Mouse (Mus musculus) CH12.LX (cell line): ENCODE data around the gene Ccdc3. TPM values are rescaled to one million over a fixed set of nuclear protein-coding genes. Genes with fewer than 3 reads are reported as not detected.

Source experiments
- DNase-seq: peaks from one replicate; pipeline ENCODE4 v3.0.0-alpha.2; 2013; ENCODE audit errors: extremely low read depth
- H3K27ac ChIP-seq: 2 replicates; pipeline ENCODE4 v1.5.1; 2012; ENCODE audit warnings: low read depth, mild to moderate bottlenecking, control low read depth, moderate library complexity; ENCODE audit not compliant: insufficient read depth
- H3K27me3 ChIP-seq: replicated peaks from 2 replicates; pipeline ENCODE3; 2012; ENCODE audit warnings: inconsistent platforms
- H3K36me3 ChIP-seq, 2 experiments: replicated peaks in 1 of 2; 2 replicates each; pipeline versions ENCODE3 to v1.6.1; 2012; ENCODE audit warnings: inconsistent platforms in 1 of 2, low read length in 1 of 2, mild to moderate bottlenecking in 1 of 2, mixed read lengths in 1 of 2, moderate library complexity in 1 of 2; ENCODE audit not compliant: control insufficient read depth in 1 of 2, insufficient read depth in 1 of 2
- H3K4me1 ChIP-seq, 2 experiments: 2 replicates each; pipeline ENCODE4 v1.6.1; 2012; ENCODE audit warnings: inconsistent platforms in 1 of 2, moderate library complexity in 1 of 2; ENCODE audit not compliant: insufficient read depth in 2 of 2, control insufficient read depth in 1 of 2
- H3K4me2 ChIP-seq: 2 replicates; pipeline ENCODE4 v1.6.1; 2012; ENCODE audit warnings: low read depth, mild to moderate bottlenecking, control low read depth; ENCODE audit not compliant: poor library complexity, insufficient read depth, severe bottlenecking
- H3K4me3 ChIP-seq, 3 experiments: fragments of 150-350 bp in 1 of 3; sonication (generic) in 1 of 3; replicated peaks in 1 of 3; 2 replicates each; pipeline versions ENCODE3 to v1.5.1; 2011 to 2012; ENCODE audit warnings: low read depth in 2 of 3, low read length in 2 of 3, mild to moderate bottlenecking in 2 of 3, moderate library complexity in 2 of 3, control low read depth in 1 of 3, improper control_type of control experiment in 1 of 3, inconsistent platforms in 1 of 3, mixed read lengths in 1 of 3; ENCODE audit not compliant: poor library complexity in 1 of 3
- H3K79me2 ChIP-seq: replicated peaks from 2 replicates; pipeline ENCODE4 v1.6.1; 2012; ENCODE audit warnings: mild to moderate bottlenecking, moderate library complexity; ENCODE audit not compliant: control insufficient read depth, poor library complexity, insufficient read depth, severe bottlenecking; ENCODE audit errors: extremely low read depth
- H3K9ac ChIP-seq: 2 replicates; pipeline ENCODE4 v1.6.1; 2012; ENCODE audit warnings: low read depth, mild to moderate bottlenecking, control low read depth, moderate library complexity; ENCODE audit not compliant: insufficient read depth
- H3K9me3 ChIP-seq: replicated peaks from 2 replicates; pipeline ENCODE3; 2012; ENCODE audit warnings: low read length, inconsistent platforms, mixed read lengths
- BHLHE40 ChIP-seq: IDR thresholded peaks from 2 replicates; pipeline ENCODE4 v1.6.1; 2011; ENCODE audit warnings: mild to moderate bottlenecking, low read depth, low read length, improper control_type of control experiment
- CHD1 ChIP-seq: IDR thresholded peaks from 2 replicates; pipeline ENCODE4 v1.6.1; 2012; ENCODE audit warnings: low read depth, low read length, improper control_type of control experiment, inconsistent platforms
- CHD2 ChIP-seq: IDR thresholded peaks from 2 replicates; pipeline ENCODE4 v1.6.1; 2011; ENCODE audit warnings: low read length, improper control_type of control experiment
- CTCF ChIP-seq, 2 experiments: IDR thresholded peaks in 1 of 2; conservative IDR thresholded peaks in 1 of 2; 2 replicates each; pipeline ENCODE4 v1.5.1; 2011 to 2012; ENCODE audit warnings: low read depth in 2 of 2, low read length in 2 of 2, improper control_type of control experiment in 1 of 2, inconsistent platforms in 1 of 2, mild to moderate bottlenecking in 1 of 2, moderate library complexity in 1 of 2
- ELF1 ChIP-seq: IDR thresholded peaks from 2 replicates; pipeline ENCODE4 v1.6.1; 2014; ENCODE audit warnings: low read depth, mild to moderate bottlenecking, inconsistent platforms, low read length, improper control_type of control experiment
- EP300 ChIP-seq: IDR thresholded peaks from 2 replicates; pipeline ENCODE4 v1.6.1; 2011; ENCODE audit warnings: low read length, improper control_type of control experiment
- HCFC1 ChIP-seq: IDR thresholded peaks from 2 replicates; pipeline ENCODE4 v1.6.1; 2012; ENCODE audit warnings: low read depth, mild to moderate bottlenecking, inconsistent platforms, low read length, improper control_type of control experiment
- IRF4 ChIP-seq: IDR thresholded peaks from 2 replicates; pipeline ENCODE4 v1.6.1; 2014; ENCODE audit warnings: low read depth, mild to moderate bottlenecking, inconsistent platforms, low read length, improper control_type of control experiment
- JUN ChIP-seq: IDR thresholded peaks from 2 replicates; pipeline ENCODE4 v1.6.1; 2011; ENCODE audit warnings: low read depth, mild to moderate bottlenecking, low read length, improper control_type of control experiment, moderate library complexity; ENCODE audit not compliant: insufficient read depth
- KAT2A ChIP-seq: IDR thresholded peaks from 2 replicates; pipeline ENCODE4 v1.6.1; 2012; ENCODE audit warnings: low read length, improper control_type of control experiment, inconsistent platforms; ENCODE audit not compliant: insufficient replicate concordance
- MAX ChIP-seq: IDR thresholded peaks from 2 replicates; pipeline ENCODE4 v1.6.1; 2011; ENCODE audit warnings: low read length, improper control_type of control experiment
- MAZ ChIP-seq: IDR thresholded peaks from 2 replicates; pipeline ENCODE4 v1.6.1; 2012; ENCODE audit warnings: low read depth, mild to moderate bottlenecking, inconsistent platforms, low read length, improper control_type of control experiment, moderate library complexity
- MXI1 ChIP-seq: IDR thresholded peaks from 2 replicates; pipeline ENCODE4 v1.6.1; 2011; ENCODE audit warnings: mild to moderate bottlenecking, low read depth, low read length, improper control_type of control experiment
- MYC ChIP-seq: IDR thresholded peaks from 2 replicates; pipeline ENCODE4 v1.6.1; 2011; ENCODE audit warnings: low read depth, mild to moderate bottlenecking, improper control_type of control experiment, low read length
- NRF1 ChIP-seq: IDR thresholded peaks from 2 replicates; pipeline ENCODE4 v1.6.1; 2014; ENCODE audit warnings: low read depth, mild to moderate bottlenecking, inconsistent platforms, low read length, improper control_type of control experiment, moderate library complexity
- POLR2A ChIP-seq: IDR thresholded peaks from 2 replicates; pipeline ENCODE4 v1.6.1; 2011; ENCODE audit warnings: low read depth, mild to moderate bottlenecking, improper control_type of control experiment, low read length
- POLR2AphosphoS2 ChIP-seq: IDR thresholded peaks from 2 replicates; pipeline ENCODE4 v1.6.1; 2011; ENCODE audit warnings: low read depth, low read length, improper control_type of control experiment
- RAD21 ChIP-seq: IDR thresholded peaks from 2 replicates; pipeline ENCODE4 v1.6.1; 2011; ENCODE audit warnings: low read depth, mild to moderate bottlenecking, low read length, improper control_type of control experiment, moderate library complexity
- RCOR1 ChIP-seq: conservative IDR thresholded peaks from 2 replicates; pipeline ENCODE4 v1.6.1; 2012; ENCODE audit warnings: low read depth, mild to moderate bottlenecking, inconsistent platforms, low read length, improper control_type of control experiment
- TBP ChIP-seq: conservative IDR thresholded peaks from 2 replicates; pipeline ENCODE4 v1.6.1; 2011; ENCODE audit warnings: low read depth, low read length, improper control_type of control experiment
- TCF12 ChIP-seq: IDR thresholded peaks from 2 replicates; pipeline ENCODE4 v1.6.1; 2014; ENCODE audit warnings: low read depth, mild to moderate bottlenecking, inconsistent platforms, low read length, improper control_type of control experiment
- UBTF ChIP-seq: IDR thresholded peaks from 2 replicates; pipeline ENCODE4 v1.6.1; 2012; ENCODE audit warnings: low read depth, mild to moderate bottlenecking, inconsistent platforms, low read length, improper control_type of control experiment, moderate library complexity
- USF1 ChIP-seq: IDR thresholded peaks from 2 replicates; pipeline ENCODE4 v1.6.1; 2014; ENCODE audit warnings: low read depth, mild to moderate bottlenecking, inconsistent platforms, low read length, improper control_type of control experiment
- USF2 ChIP-seq: conservative IDR thresholded peaks from 2 replicates; pipeline ENCODE4 v1.6.1; 2011; ENCODE audit warnings: low read depth, low read length, improper control_type of control experiment
- ZKSCAN1 ChIP-seq: IDR thresholded peaks from 2 replicates; pipeline ENCODE4 v1.6.1; 2012; ENCODE audit warnings: low read depth, inconsistent platforms, low read length, improper control_type of control experiment, borderline replicate concordance
- dilution Hi-C: fragments of 300-500 bp; cut with MboI; formaldehyde crosslinking; loops from 2 replicates; pipeline ENCODE4 v1.14.3; 2020; ENCODE audit warnings: low sequenced_read_pairs; ENCODE audit not compliant: extremely low pct_unique_long_range_greater_than_20kb, extremely low pct_ligation_motif_present
- in situ Hi-C: fragments of 300-500 bp; cut with MboI; formaldehyde crosslinking; loops from 3 replicates; pipeline ENCODE4 v1.14.3; 2019; ENCODE audit warnings: low sequenced_read_pairs, low pct_ligation_motif_present, low pct_unique_long_range_greater_than_20kb, mixed read lengths
- polyA plus RNA-seq: library from polyadenylated mRNA; unstranded; fragments of >175 nt; gene quantifications from 2 replicates; pipeline ENCODE4 v1.2.1, GENCODE M21; 2012; ENCODE audit warnings: low read depth; ENCODE audit not compliant: insufficient read length
- total RNA-seq, 2 experiments: library from RNA; depleted of rRNA; stranded (reverse); fragments of 300-350 nt in 1 of 2; fragments of >200 nt in 1 of 2; gene quantifications; 2 replicates each; pipeline ENCODE4 v1.2.3; 2012 to 2014

Gene Ccdc3
- total and polyA plus RNA-seq, 3 experiments, result not detected

- in situ Hi-C loops, result no loop called here
- H3K4me1 ChIP-seq, result no peaks in the 10 kb centered on the region
Observed at GRCm38 (mm10) chr2:5172773-5173172, 35.2 kb downstream of the Ccdc3 start.

DNA sequence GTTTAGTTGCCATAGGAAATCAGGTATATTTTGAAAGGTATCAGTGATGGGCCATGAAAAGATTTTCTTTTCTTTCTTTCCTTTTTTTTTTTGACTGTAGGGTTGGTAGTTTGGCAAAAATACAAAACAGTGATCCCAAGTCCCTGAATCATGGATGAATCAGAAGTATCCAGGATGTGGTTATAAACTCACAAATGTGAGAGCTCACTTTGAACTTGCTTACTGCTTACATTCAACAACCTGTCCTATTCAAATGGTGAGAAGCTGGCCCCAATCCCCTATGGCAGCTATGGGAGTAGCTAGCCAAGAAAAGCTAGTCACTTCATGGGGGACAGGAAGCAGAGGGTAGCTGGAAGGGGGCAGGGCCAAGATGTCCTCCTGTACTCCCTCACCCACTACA, 37.1 kb downstream of the Ccdc3 start:
- no peak for TF ChIP-seq JUN
- no peak for TF ChIP-seq TBP
- TF ChIP-seq MAZ, result no peak
- TF ChIP-seq TCF12, result no peak
- TF ChIP-seq MXI1, result no peak
- TF ChIP-seq CTCF (conservative IDR thresholded peaks at IDR 0.05 in 1 of 2, IDR thresholded peaks at IDR 0.05 in 1 of 2; ENCODE audit: low read depth in 2 of 2, low read length in 2 of 2), result no peak
- no peak for TF ChIP-seq USF2
- TF ChIP-seq IRF4, result no peak
- TF ChIP-seq UBTF, result no peak
- no peak for TF ChIP-seq BHLHE40
- no peak for TF ChIP-seq NRF1
- no peak for TF ChIP-seq ZKSCAN1
- no peak for TF ChIP-seq CHD1
- no peak for TF ChIP-seq POLR2A
- TF ChIP-seq HCFC1, result no peak
- no peaks in the 10 kb centered on the region for H3K79me2 ChIP-seq
- no peak for DNase-seq
- H3K36me3 ChIP-seq, result no peaks in the 10 kb centered on the region
- H3K9me3 ChIP-seq, result no peaks in the 10 kb centered on the region
- no peaks in the 10 kb centered on the region for H3K27me3 ChIP-seq
- no peak overlapping the region for H3K27ac ChIP-seq
- in situ Hi-C loops, result no loop called here
- no peak overlapping the region for H3K4me3 ChIP-seq
- no peak overlapping the region for H3K4me2 ChIP-seq
- dilution Hi-C loops, result no loop called here
- no peak overlapping the region for H3K9ac ChIP-seq
- no peaks in the 10 kb centered on the region for H3K4me1 ChIP-seq

More at GRCm38 (mm10) chr2:5172773-5173172, 35.2 kb downstream of the Ccdc3 start:
- Histone ChIP-seq H3K27ac (no peak overlapping the region), H3K36me3 (no peaks in the 10 kb centered on the region), H3K9ac (no peak overlapping the region), H3K79me2 (no peaks in the 10 kb centered on the region), H3K4me2 (no peak overlapping the region), H3K27me3 (no peaks in the 10 kb centered on the region), H3K4me3 (no peak overlapping the region), H3K9me3 (no peaks in the 10 kb centered on the region)
- DNase-seq, result no peak
- dilution Hi-C loops, result no loop called here
- TF ChIP-seq TCF12 (no peak), TBP (no peak), CHD2 (no peak), RAD21 (no peak), KAT2A (no peak), MYC (no peak), NRF1 (no peak), IRF4 (no peak), POLR2AphosphoS2 (no peak), RCOR1 (no peak), USF1 (no peak), CHD1 (no peak), EP300 (no peak), ZKSCAN1 (no peak), MAX (no peak), USF2 (no peak), ELF1 (no peak)
